Mouse (Mus musculus): Measurements from ENCODE around the gene E2f7. TPM values are rescaled to one million over a fixed set of nuclear protein-coding genes. Genes with fewer than 3 reads are reported as not detected.

E2f7 gene
- polyA plus RNA-seq, 1 experiment from 2014 or later = 6.9 TPM

DNA sequence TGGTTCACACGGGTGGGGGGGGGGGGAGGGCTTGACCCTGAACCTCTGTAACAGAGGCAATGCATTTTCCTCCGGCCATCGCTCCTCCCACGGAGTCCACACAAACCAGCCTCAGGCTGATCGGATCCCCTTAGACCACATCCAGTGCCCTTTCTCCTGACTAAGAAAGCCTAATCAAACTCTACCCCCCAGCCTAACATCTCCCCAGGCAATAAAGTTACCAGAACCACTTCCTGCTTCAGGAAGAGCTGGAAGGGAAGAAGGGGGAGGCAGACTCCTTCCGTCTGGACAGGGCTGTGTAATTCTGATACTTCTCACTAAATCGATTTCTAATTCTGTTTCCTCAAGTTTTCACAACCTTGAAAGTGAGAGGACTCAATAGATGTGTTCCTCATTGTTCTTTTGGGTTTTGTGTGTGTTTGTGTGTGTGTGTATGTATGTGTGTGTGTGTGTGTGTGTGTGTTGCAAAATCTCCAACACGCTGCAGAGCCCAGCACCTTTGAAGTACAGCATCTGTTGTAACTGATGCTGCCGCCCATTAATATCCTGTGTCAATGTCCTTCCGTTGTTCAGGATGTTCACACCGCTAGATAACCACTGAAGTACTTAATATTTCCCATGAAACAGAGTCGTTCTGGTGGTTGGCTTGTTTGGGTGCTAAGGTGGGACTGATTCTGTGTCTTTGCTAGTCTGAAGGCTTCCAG is 43.0 kb downstream of the E2f7 start:
- Histone ChIP-seq H3K4me3 (replicated peaks; ENCODE audit: low read depth, low read length) (no peak overlapping the region), H3K4me2 (ENCODE audit: low read length) (no peak overlapping the region), H3K9ac (replicated peaks; ENCODE audit: low read length) (no peak overlapping the region), H3K36me3 (ENCODE audit: control insufficient read depth, insufficient read depth, low read length) (peaks cover 11% of the 10 kb centered on the region; the same call in 1 of the 2 replicates), H3K9me3 (ENCODE audit: control insufficient read depth, low read length) (no peaks in the 10 kb centered on the region), H3K27ac (replicated peaks; ENCODE audit: low read depth, low read length) (no peak overlapping the region), H3K4me1 (ENCODE audit: control insufficient read depth, insufficient read depth, low read length) (no peaks in the 10 kb centered on the region), H3K27me3 (ENCODE audit: control insufficient read depth, insufficient read depth, low read length) (no peaks in the 10 kb centered on the region)
- 77% methylated on average over 12 of the region's 12 CpGs for WGBS
- DNase-seq (no peak), ATAC-seq (ENCODE audit: low FRiP score, low TSS enrichment) (no peak)

DNA sequence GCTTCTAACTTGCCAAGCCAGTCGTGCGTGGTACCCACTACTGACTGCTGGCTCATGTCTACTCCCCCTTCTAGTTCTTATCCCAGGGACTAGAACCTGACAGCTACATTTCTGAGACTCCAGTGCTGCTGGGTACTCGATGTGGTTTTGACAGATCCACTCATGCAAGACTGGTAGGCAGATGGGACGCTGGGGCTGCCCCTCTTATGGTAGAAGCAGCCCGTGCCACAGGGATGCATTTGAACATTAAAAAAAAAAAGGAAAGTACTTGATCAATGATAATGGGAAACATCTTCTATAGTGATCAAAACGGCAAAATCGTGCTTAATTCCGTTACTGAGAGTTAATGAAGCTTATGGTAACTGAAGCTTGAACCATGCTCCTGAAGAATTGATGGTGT is 44.4 kb downstream of the E2f7 start:
- Histone ChIP-seq H3K9ac (replicated peaks; ENCODE audit: low read length) (no peak overlapping the region), H3K9me3 (ENCODE audit: control insufficient read depth, low read length) (no peaks in the 10 kb centered on the region), H3K27ac (replicated peaks; ENCODE audit: low read depth, low read length) (no peak overlapping the region), H3K27me3 (ENCODE audit: control insufficient read depth, insufficient read depth, low read length) (no peaks in the 10 kb centered on the region), H3K4me3 (replicated peaks; ENCODE audit: low read depth, low read length) (no peak overlapping the region), H3K4me2 (ENCODE audit: low read length) (no peak overlapping the region), H3K36me3 (ENCODE audit: control insufficient read depth, insufficient read depth, low read length) (peaks cover 4% of the 10 kb centered on the region; the same call in 1 of the 2 replicates), H3K4me1 (ENCODE audit: control insufficient read depth, insufficient read depth, low read length) (no peaks in the 10 kb centered on the region)
- ATAC-seq (ENCODE audit: low FRiP score, low TSS enrichment) = no peak
- DNase-seq = no peak
- WGBS = 85% methylated on average over 8 of the region's 8 CpGs

DNA sequence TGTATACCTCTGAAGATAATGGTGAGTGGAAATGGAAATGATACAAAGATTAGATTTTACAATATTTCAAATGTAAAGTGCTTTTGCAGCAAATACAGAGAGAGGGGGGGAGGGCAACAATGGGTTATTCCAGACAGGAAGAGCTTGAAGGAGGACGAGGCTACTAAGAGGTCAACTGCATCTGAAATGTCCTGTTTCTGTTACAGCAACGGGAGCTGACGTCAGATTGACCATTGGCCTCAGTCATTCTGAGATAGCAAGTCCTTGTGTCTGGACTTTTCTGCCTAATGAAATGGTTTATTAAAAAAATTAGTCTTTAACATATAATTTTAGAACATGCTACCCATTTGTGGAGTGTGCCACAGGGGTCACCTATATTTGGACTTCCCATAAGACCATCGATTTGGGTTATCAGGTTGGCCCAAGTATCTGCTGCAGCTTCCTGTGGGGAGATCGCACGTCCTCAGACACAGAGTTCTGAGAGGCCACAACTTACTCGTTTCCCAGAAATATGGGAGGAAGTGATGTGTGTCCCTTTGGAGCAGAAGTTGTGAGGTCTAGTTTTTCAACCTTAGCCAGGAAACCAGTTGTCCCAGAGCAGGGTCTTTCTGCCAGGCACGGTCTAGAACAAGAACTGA is 48.0 kb downstream of the E2f7 start:
- H3K9me3 ChIP-seq (ENCODE audit: control insufficient read depth, low read length) = no peaks in the 10 kb centered on the region
- no peaks in the 10 kb centered on the region for H3K36me3 ChIP-seq (ENCODE audit: control insufficient read depth, insufficient read depth, low read length)
- DNase-seq (no peak), ATAC-seq (ENCODE audit: low FRiP score, low TSS enrichment) (no peak)
- 87% methylated on average over 8 of the region's 8 CpGs for WGBS
- no peak overlapping the region for H3K4me2 ChIP-seq (ENCODE audit: low read length)
- H3K4me3 ChIP-seq (replicated peaks; ENCODE audit: low read depth, low read length) = no peak overlapping the region
- no peak overlapping the region for H3K9ac ChIP-seq (replicated peaks; ENCODE audit: low read length)
- no peaks in the 10 kb centered on the region for H3K27me3 ChIP-seq (ENCODE audit: control insufficient read depth, insufficient read depth, low read length)
- no peak overlapping the region for H3K27ac ChIP-seq (replicated peaks; ENCODE audit: low read depth, low read length)
- H3K4me1 ChIP-seq (ENCODE audit: control insufficient read depth, insufficient read depth, low read length) = no peaks in the 10 kb centered on the region

DNA sequence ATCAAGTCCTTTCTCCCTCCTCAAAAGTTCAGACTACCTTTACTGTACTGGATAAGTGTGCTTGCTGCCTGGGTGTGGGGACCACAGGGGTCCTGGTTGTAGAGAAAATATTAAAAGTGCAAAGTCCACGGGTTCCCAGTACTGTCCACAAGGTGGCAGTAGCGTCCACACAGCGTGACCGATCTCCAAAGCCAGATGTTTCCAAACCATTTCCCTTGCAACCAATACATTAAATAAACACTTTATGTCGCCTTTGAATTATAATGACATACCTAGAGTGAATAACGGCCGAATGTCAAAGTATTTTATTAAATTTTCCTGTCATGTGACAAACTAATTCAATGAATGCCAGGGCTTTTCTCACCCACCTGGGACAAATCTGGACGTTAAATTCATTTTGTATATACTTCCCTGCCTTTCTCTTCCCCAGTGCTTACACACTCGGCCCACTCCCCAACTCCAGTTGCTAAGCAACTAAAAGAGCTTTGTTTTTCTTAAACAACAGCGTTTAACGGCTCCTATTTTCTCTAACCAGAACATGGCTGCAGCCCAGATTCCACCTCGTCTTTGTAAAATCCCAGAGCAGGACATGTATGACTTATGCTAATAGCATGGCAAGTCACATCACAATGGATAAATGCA is 49.4 kb downstream of the E2f7 start:
- Histone ChIP-seq H3K9ac (replicated peaks; ENCODE audit: low read length) (no peak overlapping the region), H3K4me1 (ENCODE audit: control insufficient read depth, insufficient read depth, low read length) (no peaks in the 10 kb centered on the region)

DNA sequence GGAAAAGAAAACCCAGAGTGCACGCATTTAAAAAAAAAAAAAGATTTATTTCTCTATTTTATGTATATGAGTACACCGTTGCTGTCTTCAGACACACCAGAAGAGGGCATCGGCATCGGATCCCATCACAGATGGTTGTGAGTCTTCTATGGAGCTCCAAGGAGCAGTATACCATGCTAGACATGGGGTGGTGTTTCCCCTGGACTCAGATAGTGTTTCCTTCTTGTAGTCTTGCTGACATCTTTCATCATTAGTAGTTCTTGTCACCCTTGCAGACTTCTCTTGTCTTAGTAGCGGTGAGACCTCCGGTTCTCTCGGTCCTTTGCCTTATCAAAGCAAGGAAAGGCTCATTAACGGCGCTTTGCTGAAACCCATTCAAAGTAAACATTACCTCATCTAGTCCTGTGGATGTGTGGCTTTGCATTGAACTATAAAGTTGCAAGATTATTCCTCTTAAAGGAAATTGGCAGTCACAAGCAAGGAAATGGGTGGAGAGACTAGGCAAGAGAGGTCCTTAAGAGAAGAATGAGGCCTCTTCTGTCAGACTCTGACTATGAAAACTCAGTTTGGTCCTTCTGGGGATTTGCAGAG is 50.1 kb downstream of the E2f7 start:
- Histone ChIP-seq H3K4me3 (replicated peaks; ENCODE audit: low read depth, low read length) (no peak overlapping the region), H3K4me1 (ENCODE audit: control insufficient read depth, insufficient read depth, low read length) (no peaks in the 10 kb centered on the region), H3K9me3 (ENCODE audit: control insufficient read depth, low read length) (no peaks in the 10 kb centered on the region), H3K27ac (replicated peaks; ENCODE audit: low read depth, low read length) (no peak overlapping the region), H3K27me3 (ENCODE audit: control insufficient read depth, insufficient read depth, low read length) (no peaks in the 10 kb centered on the region), H3K4me2 (ENCODE audit: low read length) (peak overlapping the region; percentile 45), H3K36me3 (ENCODE audit: control insufficient read depth, insufficient read depth, low read length) (no peaks in the 10 kb centered on the region), H3K9ac (replicated peaks; ENCODE audit: low read length) (no peak overlapping the region)
- DNase-seq (no peak), ATAC-seq (ENCODE audit: low FRiP score, low TSS enrichment) (no peak)
- 91% methylated on average over 9 of the region's 9 CpGs for WGBS

More for the DNA sequence above, 49.4 kb downstream of the E2f7 start:
- H3K27me3 ChIP-seq (ENCODE audit: control insufficient read depth, insufficient read depth, low read length) = no peaks in the 10 kb centered on the region
- no peaks in the 10 kb centered on the region for H3K36me3 ChIP-seq (ENCODE audit: control insufficient read depth, insufficient read depth, low read length)
- 14% methylated on average over 12 of the region's 12 CpGs for WGBS
- H3K4me3 ChIP-seq (replicated peaks; ENCODE audit: low read depth, low read length) = no peak overlapping the region
- peak overlapping the region; percentile 45 for H3K4me2 ChIP-seq (ENCODE audit: low read length)
- H3K27ac ChIP-seq (replicated peaks; ENCODE audit: low read depth, low read length) = 0 out of 2 replicates have a peak overlapping the region, but pooled peaks have one; percentile 8
- H3K9me3 ChIP-seq (ENCODE audit: control insufficient read depth, low read length) = no peaks in the 10 kb centered on the region
- DNase-seq (peak; percentile 89), ATAC-seq (ENCODE audit: low FRiP score, low TSS enrichment) (peak; percentile 50; the same call in 1 of the 2 replicates)

DNA sequence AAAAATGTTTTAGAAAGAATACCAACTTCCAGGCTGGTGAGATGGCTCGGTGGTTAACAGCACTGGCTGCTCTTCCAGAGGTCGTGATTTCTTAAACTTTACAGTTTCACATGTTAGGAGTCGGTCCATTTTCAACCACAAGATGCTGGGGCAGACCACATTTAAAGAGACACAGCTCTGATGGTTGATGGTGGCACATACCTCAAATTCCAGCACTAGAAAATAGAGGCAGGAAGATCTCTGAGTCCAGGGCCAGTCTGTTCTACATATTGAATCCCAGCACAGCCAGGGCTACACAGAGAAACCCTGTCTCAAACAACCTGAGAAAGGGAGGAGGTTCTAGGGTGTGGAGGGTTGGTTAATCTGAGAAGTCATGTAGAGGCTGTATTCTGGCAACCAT is 56.1 kb downstream of the E2f7 start:
- Histone ChIP-seq H3K9ac (replicated peaks; ENCODE audit: low read length) (no peak overlapping the region), H3K27ac (replicated peaks; ENCODE audit: low read depth, low read length) (no peak overlapping the region), H3K4me2 (ENCODE audit: low read length) (no peak overlapping the region), H3K9me3 (ENCODE audit: control insufficient read depth, low read length) (no peaks in the 10 kb centered on the region), H3K4me1 (ENCODE audit: control insufficient read depth, insufficient read depth, low read length) (no peaks in the 10 kb centered on the region), H3K27me3 (ENCODE audit: control insufficient read depth, insufficient read depth, low read length) (no peaks in the 10 kb centered on the region), H3K4me3 (replicated peaks; ENCODE audit: low read depth, low read length) (no peak overlapping the region), H3K36me3 (ENCODE audit: control insufficient read depth, insufficient read depth, low read length) (no peaks in the 10 kb centered on the region)
- WGBS = 94% methylated on average over 3 of the region's 3 CpGs
- no peak for ATAC-seq (ENCODE audit: low FRiP score, low TSS enrichment)
- DNase-seq = no peak

DNA sequence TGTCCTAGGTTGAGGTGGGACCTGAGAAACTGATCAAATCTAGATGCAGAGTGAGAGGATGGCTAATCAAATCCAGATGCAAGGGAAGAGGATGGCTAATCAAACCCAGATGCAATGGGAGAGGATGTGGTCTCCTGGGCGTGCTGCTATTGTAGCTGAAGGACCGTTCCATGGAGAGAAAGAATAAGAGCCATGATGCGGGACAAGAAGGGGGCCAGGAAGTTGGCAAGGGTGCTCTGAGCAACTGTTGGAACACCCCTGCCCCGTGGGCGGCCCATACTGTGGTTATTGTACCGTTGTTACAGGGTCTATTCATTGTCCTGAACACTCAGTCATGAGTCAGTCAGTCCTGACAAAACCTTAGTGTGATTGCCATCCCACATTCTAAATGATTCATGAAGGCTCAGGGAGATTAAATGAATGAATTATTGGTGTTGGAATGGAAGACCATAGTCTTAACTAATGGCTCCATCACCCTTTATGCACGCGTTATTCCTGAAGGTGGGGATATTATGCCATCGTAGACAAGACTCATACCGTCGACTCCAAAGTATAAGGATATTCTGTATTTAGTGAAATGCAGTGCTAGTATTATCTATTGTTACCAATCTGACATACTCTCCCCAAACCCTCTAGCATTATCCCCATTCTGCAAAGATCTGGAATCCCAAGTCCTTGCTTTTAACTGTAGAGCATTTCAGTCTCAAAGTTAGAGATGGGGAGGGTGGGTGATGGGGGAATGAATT is 59.2 kb downstream of the E2f7 start:
- ATAC-seq (ENCODE audit: low FRiP score, low TSS enrichment) = no peak
- no peak overlapping the region for H3K27ac ChIP-seq (replicated peaks; ENCODE audit: low read depth, low read length)
- H3K36me3 ChIP-seq (ENCODE audit: control insufficient read depth, insufficient read depth, low read length) = no peaks in the 10 kb centered on the region
- no peaks in the 10 kb centered on the region for H3K9me3 ChIP-seq (ENCODE audit: control insufficient read depth, low read length)
- DNase-seq = peak; percentile 15
- no peak overlapping the region for H3K4me2 ChIP-seq (ENCODE audit: low read length)
- H3K27me3 ChIP-seq (ENCODE audit: control insufficient read depth, insufficient read depth, low read length) = no peaks in the 10 kb centered on the region
- H3K4me1 ChIP-seq (ENCODE audit: control insufficient read depth, insufficient read depth, low read length) = no peaks in the 10 kb centered on the region
- H3K9ac ChIP-seq (replicated peaks; ENCODE audit: low read length) = no peak overlapping the region
- 86% methylated on average over 11 of the region's 11 CpGs for WGBS
- H3K4me3 ChIP-seq (replicated peaks; ENCODE audit: low read depth, low read length) = no peak overlapping the region

DNA sequence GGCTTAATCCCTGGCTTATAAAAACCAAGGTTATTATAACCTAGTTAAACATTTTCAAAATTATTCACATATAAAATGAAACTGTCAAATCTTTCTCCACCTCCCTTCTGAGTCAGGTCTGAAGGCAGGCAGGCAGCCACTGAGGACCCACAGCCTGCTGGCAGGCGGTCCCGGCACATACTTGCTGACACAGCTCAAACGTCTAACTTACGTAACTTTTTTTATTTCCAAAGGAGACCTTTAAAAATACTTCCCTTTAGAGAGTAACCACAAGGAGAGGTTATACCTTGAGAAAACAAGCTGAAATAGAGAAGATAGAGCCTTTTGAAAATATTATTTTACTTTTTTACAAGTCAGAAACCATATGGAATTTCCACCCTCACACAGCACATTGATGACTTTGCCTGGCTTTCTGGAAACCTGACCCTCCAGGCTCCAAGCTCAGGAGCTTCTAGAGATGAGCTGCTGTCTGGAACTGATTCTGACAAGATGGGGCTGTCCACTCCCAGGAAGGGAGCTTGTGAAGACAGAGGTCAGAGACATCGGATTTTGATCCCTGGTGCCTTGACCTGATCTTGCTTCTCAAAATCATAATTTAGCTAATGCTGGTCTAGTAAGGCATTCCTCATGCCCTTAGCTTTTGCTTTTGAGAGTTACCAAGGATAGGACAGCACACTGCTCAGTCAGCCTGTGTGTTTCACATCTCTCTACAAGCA is 59.9 kb downstream of the E2f7 start:
- Histone ChIP-seq H3K4me3 (replicated peaks; ENCODE audit: low read depth, low read length) (no peak overlapping the region), H3K4me2 (ENCODE audit: low read length) (no peak overlapping the region), H3K9me3 (ENCODE audit: control insufficient read depth, low read length) (no peaks in the 10 kb centered on the region), H3K27me3 (ENCODE audit: control insufficient read depth, insufficient read depth, low read length) (no peaks in the 10 kb centered on the region), H3K36me3 (ENCODE audit: control insufficient read depth, insufficient read depth, low read length) (no peaks in the 10 kb centered on the region), H3K4me1 (ENCODE audit: control insufficient read depth, insufficient read depth, low read length) (no peaks in the 10 kb centered on the region), H3K27ac (replicated peaks; ENCODE audit: low read depth, low read length) (no peak overlapping the region), H3K9ac (replicated peaks; ENCODE audit: low read length) (no peak overlapping the region)
- ATAC-seq (ENCODE audit: low FRiP score, low TSS enrichment) (no peak), DNase-seq (no peak)
- WGBS = 83% methylated on average over 5 of the region's 5 CpGs

All from midbrain, embryonic 14.5 days (tissue).